Mouse (Mus musculus) spleen, adult 2 months (tissue): ENCODE results near the gene H2afy2. TPM values are rescaled to one million over a fixed set of nuclear protein-coding genes. Genes with fewer than 3 reads are reported as not detected.

Experiments used
- DNase-seq, 2 experiments: peaks; one replicate each; pipeline versions ENCODE4 v3.0.0 to v3.0.0-alpha.2; 2012 to 2021; ENCODE audit warnings: low spot score in 2 of 2, low read depth in 1 of 2
- H3K27ac ChIP-seq: fragments of 200-500 bp; 2 replicates; pipeline ENCODE4 v1.5.1; 2012; ENCODE audit warnings: low read length, inconsistent platforms; ENCODE audit not compliant: insufficient read depth
- H3K27me3 ChIP-seq: fragments of 200-500 bp; 2 replicates; pipeline ENCODE4 v1.6.1; 2012; ENCODE audit warnings: mild to moderate bottlenecking, moderate library complexity, low read length, inconsistent platforms; ENCODE audit not compliant: control insufficient read depth, insufficient read depth
- H3K36me3 ChIP-seq: fragments of 200-500 bp; 2 replicates; pipeline ENCODE4 v1.6.1; 2012; ENCODE audit warnings: mild to moderate bottlenecking, low read length, inconsistent platforms; ENCODE audit not compliant: control insufficient read depth, insufficient read depth
- H3K4me1 ChIP-seq: fragments of 200-500 bp; 2 replicates; pipeline ENCODE4 v1.6.1; 2011; ENCODE audit warnings: inconsistent platforms; ENCODE audit not compliant: control insufficient read depth, insufficient read depth, insufficient read length
- H3K4me3 ChIP-seq: fragments of 200-500 bp; 2 replicates; pipeline ENCODE4 v1.5.1; 2011; ENCODE audit warnings: mild to moderate bottlenecking, inconsistent platforms; ENCODE audit not compliant: insufficient read depth, insufficient read length; ENCODE audit errors: extremely low read depth
- CTCF ChIP-seq: fragments of 200-500 bp; IDR thresholded peaks from 2 replicates; pipeline ENCODE4 v1.5.1; 2011; ENCODE audit warnings: mild to moderate bottlenecking, inconsistent platforms; ENCODE audit not compliant: insufficient read depth, insufficient read length, insufficient replicate concordance; ENCODE audit errors: extremely low read depth
- POLR2A ChIP-seq: fragments of 200-500 bp; IDR thresholded peaks from 2 replicates; pipeline ENCODE4 v1.6.1; 2011; ENCODE audit warnings: low read depth, low read length, inconsistent platforms
- WGBS: fragments of 180-500 bp; shearing (Covaris S2); methylation state at CpG from one replicate; pipeline ENCODE4 v1.1.7; 2018; 5-methylcytosine and 5-hydroxymethylcytosine counted together
- polyA plus RNA-seq: library from polyadenylated mRNA; depleted of rRNA; stranded (reverse); fragments of >200 nt; gene quantifications from 2 replicates; pipeline ENCODE4 v1.2.3, GENCODE M21; 2012

The H2afy2 gene
- polyA plus RNA-seq, 1 experiment, result 0.78 TPM

GRCm38 (mm10) chr10:61764689-61765088 lies 19.3 kb downstream of the H2afy2 start:
- Histone ChIP-seq H3K27me3 (no peaks in the 10 kb centered on the region), H3K4me1 (no peaks in the 10 kb centered on the region), H3K27ac (no peak overlapping the region), H3K4me3 (no peak overlapping the region), H3K36me3 (no peaks in the 10 kb centered on the region)
- TF ChIP-seq POLR2A, result no peak
- no peak for TF ChIP-seq CTCF
- DNase-seq, result no peak
- 80% methylated on average over 8 of the region's 8 CpGs for WGBS

DNA sequence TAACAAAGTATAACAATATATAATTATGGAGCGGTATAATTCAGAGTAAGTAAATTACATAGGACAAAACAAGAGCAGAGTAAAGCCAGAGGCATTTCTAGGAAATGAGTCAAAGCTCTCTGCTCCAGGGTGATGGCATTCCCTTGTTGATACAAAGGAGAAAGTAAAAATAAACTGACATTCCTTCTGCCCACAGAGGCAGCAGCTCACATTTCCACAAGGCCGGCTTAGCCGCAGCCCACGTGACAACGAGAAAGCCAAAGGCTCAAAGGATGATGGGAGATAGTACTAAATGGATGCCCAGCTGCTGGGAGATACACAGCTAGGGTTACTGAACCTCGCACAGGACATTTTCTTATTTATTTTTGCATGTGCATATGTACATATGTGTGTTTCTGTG lies 24.1 kb downstream of the H2afy2 start:
- no peak overlapping the region for H3K4me3 ChIP-seq
- no peaks in the 10 kb centered on the region for H3K36me3 ChIP-seq
- H3K27me3 ChIP-seq, result no peaks in the 10 kb centered on the region
- no peak overlapping the region for H3K27ac ChIP-seq
- DNase-seq, result no peak
- 79% methylated on average over 6 of the region's 6 CpGs for WGBS
- H3K4me1 ChIP-seq, result no peaks in the 10 kb centered on the region
- TF ChIP-seq CTCF (no peak), POLR2A (no peak)

DNA sequence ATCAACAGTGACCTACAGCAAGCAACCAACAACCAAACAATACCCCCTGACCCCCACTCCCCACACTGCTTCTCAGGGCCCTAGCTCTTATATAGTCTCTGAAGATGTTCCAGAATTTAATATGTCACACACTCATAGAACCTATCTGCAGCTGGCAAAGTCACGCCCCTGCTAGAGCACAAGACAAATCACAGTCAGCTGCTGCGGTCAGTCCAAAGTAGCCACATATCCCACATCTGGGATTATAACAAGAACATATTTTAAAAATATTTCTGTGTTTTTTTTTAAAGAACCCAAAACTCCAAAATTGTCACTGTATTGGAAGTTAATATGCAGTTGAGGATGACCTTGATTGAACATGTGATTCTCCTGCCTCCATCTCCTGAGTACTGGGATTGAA lies 25.0 kb downstream of the H2afy2 start:
- Histone ChIP-seq H3K4me3 (no peak overlapping the region), H3K4me1 (no peaks in the 10 kb centered on the region), H3K36me3 (no peaks in the 10 kb centered on the region), H3K27ac (no peak overlapping the region), H3K27me3 (no peaks in the 10 kb centered on the region)
- 92% methylated on average over 2 of the region's 2 CpGs for WGBS
- TF ChIP-seq CTCF, result no peak
- TF ChIP-seq POLR2A, result no peak
- DNase-seq, result no peak

DNA sequence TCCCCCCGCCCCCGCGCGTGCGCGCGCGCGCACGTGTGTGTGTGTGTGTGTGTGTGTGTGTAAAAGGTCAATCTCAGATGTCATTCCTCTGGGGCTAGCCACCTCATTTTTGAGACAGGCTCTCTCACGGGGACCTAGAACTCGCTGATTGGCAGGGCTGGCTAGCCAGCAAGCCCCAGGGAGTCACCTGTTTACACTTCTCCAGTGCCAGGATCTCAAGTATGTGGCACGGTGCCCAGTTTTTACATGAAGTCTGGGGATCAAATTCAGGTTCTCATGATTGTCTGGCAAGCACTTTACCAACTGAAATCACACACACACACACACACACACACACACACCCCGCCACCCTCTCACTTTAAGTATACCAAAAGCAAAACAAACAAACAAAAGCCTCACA lies 26.9 kb downstream of the H2afy2 start:
- DNase-seq, result no peak
- TF ChIP-seq POLR2A (no peak), CTCF (no peak)
- no peaks in the 10 kb centered on the region for H3K27me3 ChIP-seq
- WGBS, result 93% methylated on average over 14 of the region's 14 CpGs
- H3K36me3 ChIP-seq, result no peaks in the 10 kb centered on the region
- no peaks in the 10 kb centered on the region for H3K4me1 ChIP-seq
- no peak overlapping the region for H3K4me3 ChIP-seq
- H3K27ac ChIP-seq, result no peak overlapping the region

DNA sequence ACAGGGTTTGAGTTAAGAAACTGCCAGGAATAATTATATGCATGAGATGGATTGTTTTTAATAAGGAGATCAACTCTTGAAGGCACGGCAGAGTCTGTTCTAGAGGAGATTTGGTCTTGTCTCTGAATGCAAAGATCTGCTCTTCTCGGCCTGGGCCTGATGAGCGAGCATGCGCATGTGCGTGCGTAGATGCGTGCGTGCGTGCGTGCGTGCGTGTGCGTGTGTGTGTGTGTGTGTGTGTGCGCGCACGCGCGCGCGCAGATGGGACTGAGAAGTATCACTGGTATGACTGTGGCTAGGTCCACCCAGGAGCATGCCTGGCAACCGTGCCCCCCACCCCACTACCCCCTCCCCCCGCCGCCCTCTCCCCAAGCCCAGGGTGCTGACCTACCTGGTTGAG lies 30.9 kb downstream of the H2afy2 start:
- no peak overlapping the region for H3K27ac ChIP-seq
- no peak for DNase-seq
- H3K36me3 ChIP-seq, result no peaks in the 10 kb centered on the region
- H3K4me1 ChIP-seq, result no peaks in the 10 kb centered on the region
- no peak overlapping the region for H3K4me3 ChIP-seq
- H3K27me3 ChIP-seq, result no peaks in the 10 kb centered on the region
- TF ChIP-seq CTCF (no peak), POLR2A (no peak)
- WGBS, result 94% methylated on average over 23 of the region's 23 CpGs

GRCm38 (mm10) chr10:61751534-61752219 lies 32.3 kb downstream of the H2afy2 start:
- Histone ChIP-seq H3K4me3 (no peak overlapping the region), H3K27me3 (no peaks in the 10 kb centered on the region), H3K4me1 (no peaks in the 10 kb centered on the region), H3K36me3 (no peaks in the 10 kb centered on the region), H3K27ac (no peak overlapping the region)
- 35% methylated on average over 20 of the region's 20 CpGs for WGBS
- DNase-seq, result no peak
- TF ChIP-seq CTCF (no peak), POLR2A (no peak)

- H3K4me1 ChIP-seq, result no peaks in the 10 kb centered on the region
- no peak overlapping the region for H3K27ac ChIP-seq
- no peak overlapping the region for H3K4me3 ChIP-seq
- no peak for DNase-seq
- TF ChIP-seq CTCF (no peak), POLR2A (no peak)
- H3K27me3 ChIP-seq, result no peaks in the 10 kb centered on the region
- no peaks in the 10 kb centered on the region for H3K36me3 ChIP-seq
- WGBS, result 81% methylated on average over 9 of the region's 9 CpGs
Observed at GRCm38 (mm10) chr10:61750014-61750413, 33.9 kb downstream of the H2afy2 start.
